Mouse (Mus musculus) cerebellum, adult (tissue): ENCODE data around the gene Cfap300.

Source experiments
- ATAC-seq: cut with Nextera tagmentation; 2 replicates; pipeline ENCODE4 v1.9.2; 2017; ENCODE audit warnings: mild to moderate bottlenecking, moderate library complexity, mixed read lengths; ENCODE audit not compliant: insufficient number of reproducible peaks, low FRiP score, low TSS enrichment

Gene Cfap300

GRCm38 (mm10) chr9:8042338-8043043, at the start of gene Cfap300:
TSS of gene Cfap300 (minus strand) at chr9:8042823.
- ATAC-seq: peak; percentile 98

DNA sequence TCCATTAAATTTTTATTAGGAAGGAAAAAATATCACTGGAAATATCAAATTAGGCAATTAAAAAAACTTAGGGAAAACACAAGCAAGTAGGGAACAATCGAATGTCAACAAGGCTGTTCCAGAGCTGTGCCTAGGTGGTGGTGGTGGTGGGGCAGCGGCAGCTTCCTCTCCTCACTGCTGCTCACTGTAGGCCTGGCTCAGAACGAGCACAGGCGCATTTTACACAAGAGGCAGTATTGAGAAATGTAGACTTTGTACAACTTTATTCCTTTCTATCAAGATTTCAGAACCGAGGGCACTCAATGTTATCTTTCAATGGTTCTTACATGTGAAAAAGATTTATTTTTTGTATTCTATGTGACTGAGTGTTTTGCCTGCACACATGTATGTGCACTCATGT, 36.3 kb upstream of the Cfap300 start:
- ATAC-seq: no peak

DNA sequence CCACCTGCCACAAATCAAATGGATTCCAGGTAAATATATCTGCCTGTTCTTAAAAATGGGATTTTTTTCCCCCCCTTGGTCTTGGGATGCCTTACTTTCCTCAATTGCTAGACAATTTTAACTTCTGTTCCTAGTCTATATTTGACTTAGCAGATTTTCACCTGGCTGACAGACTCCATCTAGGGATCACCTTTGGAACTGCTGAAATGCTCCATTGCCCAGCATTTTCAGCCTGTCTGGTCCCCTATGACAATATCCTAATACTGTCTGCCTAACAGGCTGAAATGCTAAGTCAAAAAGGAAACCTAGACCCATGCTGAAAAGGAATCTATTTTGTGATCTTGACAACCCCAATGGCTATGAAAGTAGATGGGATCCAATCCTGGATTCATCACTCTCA, 31.7 kb upstream of the Cfap300 start:
- no peak for ATAC-seq

- ATAC-seq: no peak
Measured at GRCm38 (mm10) chr9:8073203-8073755, 30.7 kb upstream of the Cfap300 start.

GRCm38 (mm10) chr9:8059636-8060035, 17.0 kb upstream of the Cfap300 start:
- no peak for ATAC-seq

DNA sequence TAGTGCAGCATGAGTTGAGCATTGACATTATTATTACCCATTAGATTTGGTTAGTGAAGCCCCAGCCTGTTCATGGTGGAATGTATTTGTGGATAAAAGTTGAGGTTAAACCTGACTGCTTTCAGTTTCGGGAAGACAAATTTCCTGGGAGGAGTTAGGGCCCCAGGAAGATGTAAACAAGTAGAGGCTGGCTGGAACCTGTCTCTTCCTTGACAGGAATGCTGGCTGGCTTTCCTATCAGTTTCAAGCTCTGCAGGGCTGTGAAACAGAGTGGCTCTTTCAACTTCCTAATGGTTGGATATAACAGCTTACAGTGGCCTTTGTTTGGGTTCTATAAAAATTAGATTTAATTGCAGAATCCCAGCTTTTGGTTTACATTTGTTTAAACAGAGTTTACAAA, 12.2 kb upstream of the Cfap300 start:
- no peak for ATAC-seq

GRCm38 (mm10) chr9:8043044-8043387, 393 bp upstream of the Cfap300 start:
- ATAC-seq: peak; percentile 27

GRCm38 (mm10) chr9:8035546-8035945, 7.1 kb downstream of the Cfap300 start:
- ATAC-seq: no peak

DNA sequence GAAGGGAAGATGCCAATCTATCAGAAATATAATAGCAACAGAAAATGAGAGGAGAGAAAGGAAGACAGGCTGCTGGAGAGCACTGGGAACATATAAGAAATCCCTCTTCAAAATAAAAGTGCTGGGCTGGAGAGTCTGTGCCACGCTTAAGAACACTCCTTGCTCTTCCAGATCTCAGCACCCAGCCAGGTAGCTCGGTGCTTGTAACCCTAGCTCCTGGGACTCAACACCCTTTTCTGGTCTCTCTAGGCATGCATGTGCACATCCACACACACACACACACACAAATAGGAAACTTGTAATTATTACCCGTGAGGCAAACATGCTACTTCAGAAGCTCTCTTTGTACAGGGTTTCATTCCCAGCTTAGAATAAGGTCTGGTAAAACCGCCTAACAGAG, 7.5 kb downstream of the Cfap300 start:
- no peak for ATAC-seq

DNA sequence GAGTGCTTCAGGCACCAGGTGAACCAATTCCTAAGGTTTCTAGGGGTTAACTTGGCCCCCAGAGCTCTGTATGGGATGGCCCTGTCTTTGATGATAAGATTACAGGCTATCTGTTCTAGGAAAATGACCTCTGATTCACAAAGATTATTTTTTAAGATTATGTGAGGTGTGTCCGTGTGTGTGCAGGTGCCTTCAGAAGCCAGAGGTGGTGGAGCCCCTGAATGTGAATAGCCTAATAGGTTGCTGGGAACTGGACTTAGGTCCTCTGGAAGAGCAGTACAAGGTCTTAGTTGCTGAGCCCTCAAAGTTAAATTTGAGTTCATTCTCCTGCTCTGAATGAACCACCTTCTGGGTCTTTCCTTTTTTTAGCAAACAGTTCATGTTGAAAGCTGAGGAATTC, 8.5 kb downstream of the Cfap300 start:
- no peak for ATAC-seq

DNA sequence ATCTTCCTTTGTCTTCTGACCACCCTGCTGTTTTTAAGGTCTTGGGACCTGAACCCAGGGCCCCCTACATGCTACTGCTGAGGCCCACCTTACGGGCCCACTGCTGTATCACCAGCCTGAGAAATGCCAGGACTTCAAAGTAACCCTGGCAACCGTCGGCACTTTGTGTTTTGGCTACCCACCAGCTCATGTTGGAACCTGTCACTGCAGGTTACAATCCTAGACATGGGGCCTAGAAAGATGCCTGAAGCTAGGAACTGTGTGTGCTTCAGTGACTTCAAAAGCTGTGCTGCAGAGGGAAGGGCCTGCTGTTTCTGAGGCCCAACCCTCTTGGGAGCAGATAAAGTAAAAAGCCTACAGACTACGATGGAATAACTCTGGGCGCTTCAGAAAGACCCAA, 9.8 kb downstream of the Cfap300 start:
- ATAC-seq: no peak

- ATAC-seq: no peak
Measured at GRCm38 (mm10) chr9:8018609-8019008, 24.0 kb downstream of the Cfap300 start.

DNA sequence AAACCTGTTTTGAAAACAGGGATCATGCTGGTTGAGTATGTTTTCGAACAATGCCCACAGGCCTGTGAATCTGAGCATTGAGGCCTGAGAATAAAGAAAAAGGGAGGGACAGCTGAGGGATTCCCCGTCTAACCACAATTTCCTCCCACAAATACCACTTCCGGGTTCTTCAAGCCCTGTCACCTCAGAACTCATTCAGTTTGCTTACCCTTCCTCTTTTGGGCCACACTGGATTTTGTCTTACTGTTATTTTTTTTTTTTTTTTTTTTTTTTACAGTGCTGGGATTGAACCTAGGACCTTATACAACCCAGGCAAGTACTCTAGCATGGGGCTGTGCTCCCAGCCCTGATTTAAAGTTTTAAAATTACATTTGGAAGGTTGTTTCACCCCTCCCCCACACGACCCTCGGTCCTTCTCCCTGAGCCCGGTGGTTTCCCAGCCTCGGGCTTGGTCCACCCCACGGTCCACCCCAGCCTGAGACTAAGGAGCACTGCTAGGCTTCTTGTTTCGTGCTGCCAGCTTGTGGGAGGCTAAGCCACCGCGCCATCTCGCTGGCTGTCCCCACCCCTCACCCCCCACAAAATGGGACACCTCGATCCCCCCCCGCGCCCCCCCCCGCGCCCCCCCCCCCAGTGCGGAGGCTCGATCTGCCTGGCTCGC, 25.2 kb downstream of the Cfap300 start:
- no peak for ATAC-seq

- peak; percentile 54 for ATAC-seq
Measured at GRCm38 (mm10) chr9:8004370-8004991, 38.1 kb downstream of the Cfap300 start, which contains the start of gene Yap1. TSS of gene Yap1 (minus strand) at chr9:8004596.

DNA sequence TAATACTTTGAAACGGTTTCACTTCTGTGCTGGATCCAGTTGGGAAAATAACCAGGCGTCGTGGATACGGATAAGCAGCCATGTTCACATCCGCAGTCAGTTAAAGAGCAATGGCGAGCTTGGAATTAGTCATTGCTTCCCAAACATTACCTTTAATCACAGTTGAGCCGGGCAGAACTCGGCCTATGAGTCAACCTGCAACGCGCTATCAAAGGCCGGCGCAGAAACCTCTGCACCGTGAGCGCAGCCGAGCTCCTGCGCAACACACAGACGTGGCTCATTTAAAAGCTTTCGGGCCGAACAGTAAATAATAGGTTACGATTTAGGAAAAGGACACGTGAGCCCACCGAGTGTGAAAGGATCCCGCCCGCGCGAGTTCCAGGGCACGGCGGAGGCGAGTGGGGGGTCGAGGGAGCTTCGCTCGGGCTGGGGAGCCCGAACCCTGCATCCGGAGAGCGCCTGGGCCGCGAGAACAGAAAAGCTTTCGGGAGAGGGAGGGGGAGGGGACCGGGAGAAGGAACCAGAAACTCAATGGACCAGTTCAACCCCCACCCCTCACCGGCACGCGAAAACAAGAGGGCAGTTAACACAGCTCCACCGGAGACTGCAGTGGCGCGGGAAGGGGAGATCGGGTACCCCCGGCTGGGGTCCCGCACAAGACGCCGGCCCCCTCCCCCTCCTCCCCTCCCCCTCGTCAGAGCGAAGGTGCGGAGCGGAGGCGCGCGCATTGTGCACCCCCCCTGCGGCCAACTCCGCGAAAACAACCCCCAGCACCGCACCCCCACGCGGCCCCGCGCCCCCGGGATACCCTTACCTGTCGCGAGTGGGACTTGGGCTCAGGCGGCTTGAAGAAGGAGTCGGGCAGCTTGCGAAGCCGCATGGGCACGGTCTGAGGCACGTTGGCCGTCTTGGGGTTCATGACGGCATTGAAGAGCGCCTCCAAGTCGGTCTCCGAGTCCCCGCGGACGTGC, 39.0 kb downstream of the Cfap300 start:
- ATAC-seq: 0 out of 2 replicates have a peak, but pooled peaks have one; percentile 34

DNA sequence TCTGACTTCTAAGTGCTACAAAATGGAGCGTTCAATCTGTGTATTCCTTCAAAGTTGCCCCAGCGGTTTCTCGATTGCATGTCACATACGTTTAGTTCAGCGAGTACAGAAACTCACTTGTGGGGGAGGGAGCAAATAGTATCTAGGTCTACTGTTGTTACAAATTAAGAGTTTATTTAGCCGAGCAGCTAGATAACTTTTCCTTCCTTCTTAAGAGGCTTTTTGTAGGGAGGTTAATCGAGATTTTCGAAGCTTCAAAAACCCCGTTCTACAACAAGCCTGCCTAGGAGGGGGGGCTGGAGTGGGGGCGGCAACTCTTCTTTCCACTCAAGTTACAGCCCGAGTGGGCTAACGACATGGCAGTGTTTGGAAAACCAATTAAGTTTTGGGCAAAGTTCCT, 39.8 kb downstream of the Cfap300 start:
- ATAC-seq: no peak

DNA sequence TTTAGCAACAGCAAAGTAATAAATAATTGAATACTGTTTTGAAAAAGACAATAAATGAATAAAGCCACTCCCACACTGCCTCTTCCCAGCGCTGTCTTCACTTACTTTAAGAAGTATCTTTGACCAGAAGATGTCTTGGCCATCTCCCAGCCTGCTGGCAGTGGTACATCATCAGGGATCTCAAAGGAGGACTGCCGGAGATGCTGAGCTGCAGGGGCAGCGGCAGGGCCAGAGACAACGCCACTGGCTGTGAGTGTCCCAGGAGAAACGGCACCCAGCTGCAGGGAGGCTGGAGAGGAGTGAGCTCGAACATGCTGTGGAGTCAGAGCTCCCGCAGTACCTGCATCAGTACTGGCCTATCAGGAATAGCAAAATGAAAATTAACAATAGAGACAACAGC, 41.3 kb downstream of the Cfap300 start:
- ATAC-seq: no peak

GRCm38 (mm10) chr9:7994275-7994674, 48.3 kb downstream of the Cfap300 start:
- no peak for ATAC-seq

GRCm38 (mm10) chr9:7992651-7993050, 50.0 kb downstream of the Cfap300 start:
- ATAC-seq: no peak

DNA sequence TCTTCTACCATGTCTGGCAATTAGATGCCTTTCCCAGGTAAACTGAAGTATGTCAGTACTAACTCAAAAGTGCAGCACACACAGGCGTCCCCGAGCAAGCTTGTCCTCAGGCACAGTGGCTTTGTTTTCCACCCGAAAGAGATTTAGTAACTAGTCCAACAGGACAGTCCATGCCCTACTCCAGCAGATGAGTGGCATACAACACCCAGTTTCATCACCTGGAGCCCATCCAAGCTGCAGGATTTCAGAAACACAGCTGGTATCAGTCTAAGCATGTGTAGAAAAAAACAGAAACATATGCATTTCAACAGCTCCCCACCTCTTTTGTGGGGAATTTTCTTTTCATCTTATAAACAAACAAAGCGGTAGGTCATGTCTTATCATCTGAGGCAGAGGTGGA, 51.7 kb downstream of the Cfap300 start:
- ATAC-seq: no peak
